Mouse (Mus musculus) limb, embryonic 11.5 days (tissue): ENCODE results near the gene Neurl2. TPM values are rescaled to one million over a fixed set of nuclear protein-coding genes. Genes with fewer than 3 reads are reported as not detected.
"Not testable (repeated sequence)": the region's sequence is repeated elsewhere in the genome, so short reads cannot be mapped to it uniquely, and the experiment has no call there.

ENCODE experiments used
- ATAC-seq: fragments of 200-750 bp; cut with Nextera tagmentation; 2 replicates; pipeline ENCODE4 v1.8.0; 2017; ENCODE audit warnings: low read depth; ENCODE audit not compliant: insufficient number of reproducible peaks, low FRiP score, low TSS enrichment
- DNase-seq: peaks from one replicate; pipeline ENCODE4 v3.0.0-alpha.2; 2015; ENCODE audit warnings: low spot score
- H3K27ac ChIP-seq: fragments of 300-500 bp; sonication (generic); replicated peaks from 2 replicates; pipeline ENCODE4 v1.5.1; 2014; ENCODE audit warnings: low read depth, mild to moderate bottlenecking, low read length
- H3K27me3 ChIP-seq: fragments of 300-500 bp; sonication (generic); 2 replicates; pipeline ENCODE4 v1.6.1; 2014; ENCODE audit warnings: mild to moderate bottlenecking, low read length, mixed read lengths; ENCODE audit not compliant: control insufficient read depth, insufficient read depth
- H3K36me3 ChIP-seq: fragments of 300-500 bp; sonication (generic); 2 replicates; pipeline ENCODE4 v1.6.1; 2014; ENCODE audit warnings: mild to moderate bottlenecking, low read length, moderate library complexity, mixed read lengths; ENCODE audit not compliant: control insufficient read depth, insufficient read depth
- H3K4me1 ChIP-seq: fragments of 300-500 bp; sonication (generic); 2 replicates; pipeline ENCODE4 v1.6.1; 2014; ENCODE audit warnings: low read length, mixed read lengths; ENCODE audit not compliant: control insufficient read depth, insufficient read depth
- H3K4me2 ChIP-seq: fragments of 300-500 bp; sonication (generic); 2 replicates; pipeline ENCODE4 v1.6.1; 2014; ENCODE audit warnings: low read depth, mild to moderate bottlenecking, moderate library complexity; ENCODE audit not compliant: severe bottlenecking
- H3K4me3 ChIP-seq: fragments of 300-500 bp; sonication (generic); 2 replicates; pipeline ENCODE4 v1.5.1; 2014; ENCODE audit warnings: low read depth, low read length
- H3K9ac ChIP-seq: fragments of 300-500 bp; sonication (generic); 2 replicates; pipeline ENCODE4 v1.6.1; 2014; ENCODE audit warnings: mild to moderate bottlenecking, low read length
- H3K9me3 ChIP-seq: fragments of 300-500 bp; sonication (generic); 2 replicates; pipeline ENCODE4 v1.6.1; 2016; ENCODE audit warnings: low read length; ENCODE audit not compliant: control insufficient read depth
- WGBS: fragments of 180-500 bp; shearing (Covaris S2); extraction: QIAGEN DNeasy Blood & Tissue Kit; methylation state at CpG from one replicate; pipeline ENCODE4 v1.1.7; 2014; 5-methylcytosine and 5-hydroxymethylcytosine counted together
- polyA plus RNA-seq: library from polyadenylated mRNA; unstranded; fragments of >200 nt; fragmentation: Nextera tagmentation; extraction: Ambion mirVana; gene quantifications from 2 replicates; pipeline ENCODE4 v1.2.1, GENCODE M21; 2014

Gene Neurl2
- polyA plus RNA-seq, 1 experiment from 2014 or later: 5.9 TPM

- Histone ChIP-seq H3K4me1 (peaks cover 4% of the 10 kb centered on the region; the same call in 1 of the 2 replicates), H3K27ac (peak overlapping the region; percentile 4; the same call in 1 of the 2 replicates), H3K36me3 (no peaks in the 10 kb centered on the region), H3K4me3 (no peak overlapping the region), H3K9me3 (no peaks in the 10 kb centered on the region), H3K27me3 (no peaks in the 10 kb centered on the region), H3K9ac (peak overlapping the region; percentile 32; the same call in 1 of the 2 replicates), H3K4me2 (no peak overlapping the region)
- WGBS: 43% methylated on average over 1 of the region's 1 CpGs
- ATAC-seq (no peak), DNase-seq (no peak)
Measured at GRCm38 (mm10) chr2:164874239-164874769, 41.0 kb upstream of the Neurl2 start.

- H3K4me1 ChIP-seq: peaks cover 4% of the 10 kb centered on the region; the same call in 1 of the 2 replicates
- 59% methylated on average over 3 of the region's 3 CpGs for WGBS
- H3K27me3 ChIP-seq: no peaks in the 10 kb centered on the region
- ATAC-seq (no peak), DNase-seq (no peak)
- no peaks in the 10 kb centered on the region for H3K9me3 ChIP-seq
- H3K27ac ChIP-seq: no peak overlapping the region
- H3K9ac ChIP-seq: no peak overlapping the region
- no peak overlapping the region for H3K4me3 ChIP-seq
- H3K4me2 ChIP-seq: no peak overlapping the region
- H3K36me3 ChIP-seq: no peaks in the 10 kb centered on the region
Measured at GRCm38 (mm10) chr2:164873621-164874020, 40.4 kb upstream of the Neurl2 start.

- no peak overlapping the region for H3K4me2 ChIP-seq
- no peak overlapping the region for H3K9ac ChIP-seq
- ATAC-seq: no peak
- H3K4me1 ChIP-seq: peaks cover 4% of the 10 kb centered on the region; the same call in 1 of the 2 replicates
- no peak for DNase-seq
- H3K27ac ChIP-seq: no peak overlapping the region
- no peaks in the 10 kb centered on the region for H3K9me3 ChIP-seq
- 56% methylated on average over 6 of the region's 6 CpGs for WGBS
- no peaks in the 10 kb centered on the region for H3K36me3 ChIP-seq
- no peak overlapping the region for H3K4me3 ChIP-seq
- no peaks in the 10 kb centered on the region for H3K27me3 ChIP-seq
Measured at GRCm38 (mm10) chr2:164871602-164872303, 38.5 kb upstream of the Neurl2 start.

GRCm38 (mm10) chr2:164868491-164868890, 35.2 kb upstream of the Neurl2 start:
- no peak overlapping the region for H3K4me3 ChIP-seq
- 86% methylated on average over 7 of the region's 7 CpGs for WGBS
- H3K27ac ChIP-seq: no peak overlapping the region
- no peak overlapping the region for H3K9ac ChIP-seq
- H3K36me3 ChIP-seq: no peaks in the 10 kb centered on the region
- no peak overlapping the region for H3K4me2 ChIP-seq
- H3K9me3 ChIP-seq: no peaks in the 10 kb centered on the region
- no peaks in the 10 kb centered on the region for H3K27me3 ChIP-seq
- no peaks in the 10 kb centered on the region for H3K4me1 ChIP-seq
- no peak for ATAC-seq
- no peak for DNase-seq

GRCm38 (mm10) chr2:164867566-164867965, 34.3 kb upstream of the Neurl2 start:
- Histone ChIP-seq H3K4me3 (no peak overlapping the region), H3K27ac (no peak overlapping the region)
- WGBS: 93% methylated on average over 7 of the region's 7 CpGs

GRCm38 (mm10) chr2:164866741-164867551, 33.7 kb upstream of the Neurl2 start:
- no peaks in the 10 kb centered on the region for H3K27me3 ChIP-seq
- H3K9ac ChIP-seq: no peak overlapping the region
- peaks cover 2% of the 10 kb centered on the region; the same call in 1 of the 2 replicates for H3K4me1 ChIP-seq
- no peak for ATAC-seq
- no peak overlapping the region for H3K4me3 ChIP-seq
- H3K36me3 ChIP-seq: no peaks in the 10 kb centered on the region
- no peak for DNase-seq
- WGBS: 68% methylated on average over 16 of the region's 16 CpGs
- no peaks in the 10 kb centered on the region for H3K9me3 ChIP-seq
- H3K27ac ChIP-seq: no peak overlapping the region
- H3K4me2 ChIP-seq: no peak overlapping the region

More at GRCm38 (mm10) chr2:164867566-164867965, 34.3 kb upstream of the Neurl2 start:
- ATAC-seq (no peak), DNase-seq (no peak)
- H3K4me1 ChIP-seq: peaks cover 1% of the 10 kb centered on the region; the same call in 1 of the 2 replicates
- no peaks in the 10 kb centered on the region for H3K27me3 ChIP-seq
- H3K9me3 ChIP-seq: no peaks in the 10 kb centered on the region
- H3K9ac ChIP-seq: no peak overlapping the region
- H3K36me3 ChIP-seq: no peaks in the 10 kb centered on the region
- no peak overlapping the region for H3K4me2 ChIP-seq

GRCm38 (mm10) chr2:164864593-164864992, 31.3 kb upstream of the Neurl2 start:
- no peak for ATAC-seq

GRCm38 (mm10) chr2:164863411-164863810, 30.2 kb upstream of the Neurl2 start:
- H3K9ac ChIP-seq, H3K27me3 ChIP-seq, H3K4me1 ChIP-seq, ATAC-seq, DNase-seq, H3K4me3 ChIP-seq, H3K27ac ChIP-seq, H3K9me3 ChIP-seq, H3K4me2 ChIP-seq, H3K36me3 ChIP-seq: not testable (repeated sequence)
- 84% methylated on average over 7 of the region's 9 CpGs for WGBS

More at GRCm38 (mm10) chr2:164864593-164864992, 31.3 kb upstream of the Neurl2 start:
- Histone ChIP-seq H3K4me3 (no peak overlapping the region), H3K9ac (no peak overlapping the region), H3K27me3 (0 out of 2 replicates have a peak, but pooled peaks cover 2% of the 10 kb centered on the region), H3K27ac (no peak overlapping the region), H3K36me3 (no peaks in the 10 kb centered on the region), H3K4me1 (peaks cover 2% of the 10 kb centered on the region; the same call in 1 of the 2 replicates), H3K4me2 (no peak overlapping the region), H3K9me3 (no peaks in the 10 kb centered on the region)
- 80% methylated on average over 4 of the region's 4 CpGs for WGBS
- no peak for DNase-seq
